Mouse (Mus musculus) adrenal gland (tissue): Measurements from ENCODE around the gene Pphln1.

Experiments
- intact Hi-C: fragments of 180-260 bp; cut with DNase I; formaldehyde crosslinking; loops from one replicate; pipeline ENCODE4 v1.15.1; 2025

The Pphln1 gene

GRCm38 (mm10) chr15:93536191-93536590 lies 138.0 kb downstream of the Pphln1 start:
- intact Hi-C loops: no loop called here

GRCm38 (mm10) chr15:93537745-93538144 lies 139.6 kb downstream of the Pphln1 start:
- intact Hi-C loops: no loop called here

DNA sequence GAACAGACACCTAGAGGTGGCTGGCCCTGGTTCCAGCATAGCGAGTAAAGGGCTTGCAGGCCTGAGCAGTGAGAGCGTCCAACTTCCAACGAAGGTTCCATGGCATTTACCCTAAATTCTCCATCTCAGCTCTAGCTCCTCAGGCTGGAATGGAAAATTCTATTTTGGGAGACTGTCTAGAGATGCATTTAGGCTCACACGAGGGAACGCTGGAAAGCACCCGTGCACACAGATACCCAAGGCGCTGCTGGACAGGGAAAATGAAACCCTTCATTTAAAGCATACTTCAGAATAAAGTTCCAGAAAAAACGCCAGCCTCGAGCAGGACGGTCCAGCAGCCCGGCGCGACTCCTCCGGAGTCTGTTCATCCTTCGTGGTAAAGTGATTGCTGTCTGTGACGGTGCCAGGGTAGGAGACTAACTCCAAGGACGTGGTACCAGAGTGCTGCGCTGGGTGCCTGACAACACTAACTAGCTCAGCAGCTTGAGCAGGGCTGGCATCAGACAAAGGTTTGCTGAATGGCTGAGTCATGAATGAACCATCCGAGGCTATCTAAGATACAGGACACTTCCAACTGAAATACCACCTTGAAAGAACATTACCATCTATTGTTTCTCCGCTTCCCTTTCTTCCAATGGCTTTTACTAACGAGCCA lies 140.5 kb downstream of the Pphln1 start:
- intact Hi-C loops: no loop called here

GRCm38 (mm10) chr15:93539415-93539814 lies 141.3 kb downstream of the Pphln1 start:
- intact Hi-C loops: no loop called here
